Mouse (Mus musculus): ENCODE measurements around the gene Sdccag8. TPM values are rescaled to one million over a fixed set of nuclear protein-coding genes. Genes with fewer than 3 reads are reported as not detected.
"Not testable (repeated sequence)": the region's sequence is repeated elsewhere in the genome, so short reads cannot be mapped to it uniquely, and the experiment has no call there.

Sdccag8 gene
- polyA plus RNA-seq, 1 experiment from 2014 or later = 8.6 TPM

GRCm38 (mm10) chr1:176828666-176829065 is 14.2 kb downstream of the Sdccag8 start:
- 67% methylated on average over 12 of the region's 12 CpGs for WGBS
- Histone ChIP-seq H3K4me3 (no peak overlapping the region), H3K4me1 (replicated peaks) (peaks cover 15% of the 10 kb centered on the region), H3K9ac (no peak overlapping the region), H3K27ac (no peak overlapping the region), H3K4me2 (no peak overlapping the region), H3K27me3 (no peaks in the 10 kb centered on the region), H3K9me3 (replicated peaks) (no peaks in the 10 kb centered on the region), H3K36me3 (no peaks in the 10 kb centered on the region)
- ATAC-seq (replicated peaks; ENCODE audit: insufficient number of reproducible peaks, insufficient read depth, low FRiP score, low read depth) = no peak

DNA sequence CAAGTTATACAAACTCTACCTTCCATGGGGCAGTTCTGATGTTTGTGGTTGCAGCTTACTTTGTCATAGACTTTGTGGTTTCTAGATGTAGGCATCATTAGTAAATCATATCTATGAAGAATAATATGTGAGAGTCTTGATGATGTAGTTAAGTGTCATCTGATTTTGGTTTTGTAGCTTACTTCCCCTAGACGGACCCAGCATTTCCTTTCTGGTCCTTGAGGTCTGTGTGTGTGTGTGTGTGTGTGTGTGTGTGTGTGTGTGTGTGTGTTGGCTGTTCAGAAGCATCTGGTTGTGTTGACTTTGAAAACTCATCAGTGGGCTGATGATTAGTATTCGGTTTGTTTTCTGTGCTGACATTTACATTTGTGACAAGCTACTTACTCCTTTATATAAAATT is 17.6 kb downstream of the Sdccag8 start:
- H3K9me3 ChIP-seq (replicated peaks) = no peaks in the 10 kb centered on the region
- no peak overlapping the region for H3K4me2 ChIP-seq
- H3K36me3 ChIP-seq = no peaks in the 10 kb centered on the region
- ATAC-seq (replicated peaks; ENCODE audit: insufficient number of reproducible peaks, insufficient read depth, low FRiP score, low read depth) = no peak
- H3K27ac ChIP-seq = no peak overlapping the region
- no peak overlapping the region for H3K9ac ChIP-seq
- H3K4me1 ChIP-seq (replicated peaks) = peaks cover 19% of the 10 kb centered on the region
- 73% methylated on average over 2 of the region's 2 CpGs for WGBS
- no peaks in the 10 kb centered on the region for H3K27me3 ChIP-seq
- no peak overlapping the region for H3K4me3 ChIP-seq

DNA sequence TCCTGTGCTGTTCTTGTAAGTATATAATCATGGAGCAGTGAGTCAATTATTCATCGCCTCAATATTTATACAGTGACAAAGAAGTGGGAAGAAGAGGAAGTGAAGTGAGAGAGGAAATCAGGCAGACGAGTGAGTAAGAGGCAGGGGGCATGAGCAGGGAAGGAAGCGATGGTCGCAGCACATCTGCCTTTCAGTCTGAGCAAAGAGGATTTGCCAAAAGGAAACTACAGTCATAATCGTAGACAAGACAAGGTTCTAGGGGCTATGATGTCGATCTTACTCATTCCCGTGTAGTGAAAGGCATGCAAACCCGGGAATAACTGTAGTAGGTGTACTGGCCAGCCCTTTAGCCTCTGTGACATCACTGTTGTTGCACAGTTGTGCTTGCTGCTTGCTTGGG is 18.1 kb downstream of the Sdccag8 start:
- Histone ChIP-seq H3K27ac (no peak overlapping the region), H3K27me3 (no peaks in the 10 kb centered on the region), H3K4me3 (no peak overlapping the region), H3K4me2 (no peak overlapping the region), H3K36me3 (no peaks in the 10 kb centered on the region), H3K9me3 (replicated peaks) (no peaks in the 10 kb centered on the region), H3K9ac (no peak overlapping the region), H3K4me1 (replicated peaks) (peaks cover 19% of the 10 kb centered on the region)
- no peak for ATAC-seq (replicated peaks; ENCODE audit: insufficient number of reproducible peaks, insufficient read depth, low FRiP score, low read depth)
- WGBS = 61% methylated on average over 8 of the region's 8 CpGs

DNA sequence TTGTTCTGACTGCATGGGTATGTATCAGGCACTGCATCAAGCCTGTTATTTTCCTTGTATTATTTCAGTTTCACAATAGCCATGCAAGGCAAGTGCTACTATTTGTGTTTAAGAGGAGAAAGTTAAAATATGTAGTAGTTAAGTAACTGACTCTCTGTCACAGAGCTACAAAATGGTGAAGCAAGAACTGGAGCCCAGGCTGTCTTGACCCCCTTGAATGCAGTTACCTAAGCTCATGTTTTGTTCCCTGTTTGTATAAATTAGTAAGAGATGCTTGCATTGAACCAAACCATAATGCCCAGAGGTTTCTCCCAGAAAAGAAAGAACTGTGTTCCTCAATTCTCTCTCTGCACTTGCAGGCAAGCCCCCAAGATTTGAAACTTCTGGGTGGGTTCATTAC is 18.8 kb downstream of the Sdccag8 start:
- H3K27ac ChIP-seq = no peak overlapping the region
- H3K4me1 ChIP-seq (replicated peaks) = peaks cover 17% of the 10 kb centered on the region
- no peak for ATAC-seq (replicated peaks; ENCODE audit: insufficient number of reproducible peaks, insufficient read depth, low FRiP score, low read depth)

GRCm38 (mm10) chr1:176833948-176834347 is 19.5 kb downstream of the Sdccag8 start:
- Histone ChIP-seq H3K9ac (no peak overlapping the region), H3K4me3 (no peak overlapping the region), H3K9me3 (replicated peaks) (no peaks in the 10 kb centered on the region), H3K36me3 (no peaks in the 10 kb centered on the region), H3K27me3 (no peaks in the 10 kb centered on the region), H3K4me1 (replicated peaks) (peaks cover 15% of the 10 kb centered on the region), H3K27ac (no peak overlapping the region), H3K4me2 (no peak overlapping the region)
- no peak for ATAC-seq (replicated peaks; ENCODE audit: insufficient number of reproducible peaks, insufficient read depth, low FRiP score, low read depth)
- WGBS = 49% methylated on average over 3 of the region's 3 CpGs

More for the DNA sequence above, 18.8 kb downstream of the Sdccag8 start:
- Histone ChIP-seq H3K4me2 (no peak overlapping the region), H3K27me3 (no peaks in the 10 kb centered on the region), H3K4me3 (no peak overlapping the region), H3K9me3 (replicated peaks) (no peaks in the 10 kb centered on the region), H3K36me3 (no peaks in the 10 kb centered on the region), H3K9ac (no peak overlapping the region)

DNA sequence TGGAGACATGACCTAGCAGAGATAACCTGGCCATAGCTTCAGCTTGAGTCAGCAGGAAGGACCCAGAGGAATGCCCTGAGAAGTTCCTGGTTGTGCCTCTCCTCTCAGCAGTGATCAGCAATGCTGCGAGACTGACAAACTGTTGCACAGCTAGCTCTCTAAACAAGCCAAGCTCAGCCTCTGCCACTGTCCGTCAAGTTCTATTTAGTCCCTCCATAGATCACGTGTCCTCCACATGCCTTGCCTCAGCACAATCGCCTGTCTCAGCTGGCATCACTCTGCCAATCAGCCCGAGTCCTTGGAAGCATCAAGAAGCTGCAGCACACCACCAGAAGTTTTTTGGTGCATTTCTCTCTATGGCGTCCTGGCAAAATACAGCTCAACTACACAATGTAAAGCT is 20.4 kb downstream of the Sdccag8 start:
- ATAC-seq (replicated peaks; ENCODE audit: insufficient number of reproducible peaks, insufficient read depth, low FRiP score, low read depth) = no peak
- Histone ChIP-seq H3K4me2 (peak overlapping the region; percentile 93), H3K9me3 (replicated peaks) (no peaks in the 10 kb centered on the region), H3K27me3 (no peaks in the 10 kb centered on the region), H3K36me3 (no peaks in the 10 kb centered on the region), H3K27ac (no peak overlapping the region), H3K4me3 (peak overlapping the region; percentile 60), H3K4me1 (replicated peaks) (peaks cover 15% of the 10 kb centered on the region), H3K9ac (no peak overlapping the region)
- WGBS = 38% methylated on average over 6 of the region's 6 CpGs

DNA sequence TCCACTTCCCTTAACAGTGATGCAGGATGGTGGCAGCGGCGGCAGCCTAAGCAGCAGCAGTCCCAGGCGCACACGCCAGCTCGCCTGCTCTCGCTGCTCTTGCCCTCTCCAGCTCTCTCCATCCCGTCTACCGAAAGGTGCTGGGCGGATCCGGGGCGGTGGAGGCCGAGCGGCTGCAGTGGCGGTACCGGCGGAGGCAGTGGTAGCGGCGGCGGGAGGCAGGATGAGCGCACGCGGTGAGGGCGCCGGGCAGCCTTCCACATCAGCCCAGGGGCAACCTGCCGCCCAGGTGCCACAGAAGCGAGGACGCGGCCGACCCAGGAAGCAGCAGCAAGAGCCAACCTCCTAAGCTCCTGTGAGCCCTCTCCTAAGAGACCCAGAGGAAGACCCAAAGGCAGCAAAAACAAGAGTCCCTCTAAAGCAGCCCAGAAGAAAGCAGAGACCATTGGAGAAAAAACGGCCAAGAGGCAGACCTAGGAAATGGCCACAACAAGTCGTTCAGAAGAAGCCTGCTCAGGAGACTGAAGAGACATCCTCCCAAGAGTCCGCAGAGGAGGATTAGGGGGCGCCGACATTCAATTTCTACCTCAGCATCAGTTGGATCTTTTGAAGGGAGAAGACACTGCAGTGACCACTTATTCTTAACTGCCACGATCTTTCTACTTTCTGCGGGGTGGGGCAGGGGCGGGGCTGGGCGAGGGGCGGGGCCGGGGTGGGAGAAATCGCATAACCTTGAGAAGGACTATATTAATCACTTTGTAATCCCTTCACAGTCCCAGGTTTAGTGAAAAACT is 21.2 kb downstream of the Sdccag8 start:
- Histone ChIP-seq H3K27me3 (no peaks in the 10 kb centered on the region), H3K4me1 (replicated peaks) (peaks cover 15% of the 10 kb centered on the region), H3K36me3 (no peaks in the 10 kb centered on the region), H3K27ac (peak overlapping the region; percentile 24; the same call in 1 of the 2 replicates), H3K4me3 (peak overlapping the region; percentile 60), H3K9me3 (replicated peaks) (no peaks in the 10 kb centered on the region), H3K9ac (peak overlapping the region; percentile 45), H3K4me2 (peak overlapping the region; percentile 93)
- ATAC-seq (replicated peaks; ENCODE audit: insufficient number of reproducible peaks, insufficient read depth, low FRiP score, low read depth) = peak; percentile 66
- WGBS = 3% methylated on average over 41 of the region's 41 CpGs

DNA sequence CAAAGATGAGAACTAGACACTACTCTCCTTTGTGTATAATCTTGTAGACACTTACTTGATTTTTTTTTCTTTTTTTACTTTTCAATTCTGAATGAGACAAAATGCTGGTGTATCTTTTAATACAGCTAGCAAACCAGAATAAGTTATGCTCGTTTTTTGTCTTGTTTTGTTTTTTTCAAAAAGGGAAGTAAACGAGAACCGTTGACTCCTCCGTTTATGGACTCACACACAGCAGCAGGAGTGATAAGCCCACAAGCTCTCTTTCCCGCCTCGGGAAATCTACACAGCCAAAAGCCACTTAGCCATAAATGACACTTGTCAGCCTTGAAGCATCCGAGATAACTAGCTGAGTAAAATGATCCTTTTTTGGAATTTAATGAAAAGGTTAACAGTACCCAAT is 22.1 kb downstream of the Sdccag8 start:
- peak overlapping the region; percentile 60 for H3K4me3 ChIP-seq
- peak overlapping the region; percentile 93 for H3K4me2 ChIP-seq

DNA sequence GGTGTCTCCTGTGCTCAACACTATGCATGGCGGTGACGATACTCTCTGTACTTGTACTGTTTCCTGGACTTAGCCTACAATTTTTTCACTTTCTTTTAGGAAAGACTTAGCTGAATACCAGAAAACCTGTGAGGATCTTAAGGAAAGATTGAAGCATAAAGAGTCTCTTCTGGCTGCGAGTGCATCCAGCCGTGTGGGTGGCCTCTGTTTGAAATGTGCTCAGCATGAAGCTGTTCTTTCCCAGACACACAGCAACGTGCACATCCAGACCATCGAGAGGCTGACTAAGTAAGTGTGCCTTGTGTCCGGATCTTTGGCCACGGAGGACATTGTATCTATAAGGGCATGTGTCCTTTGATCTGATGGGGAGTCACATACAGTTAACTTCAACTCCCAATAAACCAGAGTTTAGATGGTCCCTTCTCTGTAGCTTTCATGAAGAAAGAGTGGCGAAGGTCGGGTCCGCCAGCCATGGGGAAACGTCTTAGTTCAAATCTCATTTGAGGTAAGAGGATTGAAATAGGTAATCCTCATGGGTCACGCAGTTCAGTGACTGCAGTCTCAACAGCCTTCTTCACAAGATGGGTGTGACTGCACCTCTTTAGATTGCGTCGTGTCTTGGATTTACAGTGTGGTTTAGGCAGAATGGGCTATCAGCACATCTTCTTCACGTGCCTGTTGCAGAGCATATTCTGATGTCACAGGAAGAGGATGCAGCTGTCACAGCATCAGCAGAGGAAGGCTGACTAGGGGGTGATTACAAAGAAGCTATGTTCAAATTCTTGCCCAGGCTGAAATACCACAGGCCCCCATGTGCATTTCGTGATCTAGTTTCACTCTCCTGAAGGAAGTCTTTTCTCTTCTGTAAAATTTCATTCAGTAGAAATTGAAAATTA is 30.9 kb downstream of the Sdccag8 start:
- Histone ChIP-seq H3K4me1 (replicated peaks) (no peaks in the 10 kb centered on the region), H3K9ac (no peak overlapping the region), H3K36me3 (0 out of 2 replicates have a peak, but pooled peaks cover 3% of the 10 kb centered on the region), H3K9me3 (replicated peaks) (no peaks in the 10 kb centered on the region), H3K4me3 (no peak overlapping the region), H3K27me3 (no peaks in the 10 kb centered on the region), H3K27ac (no peak overlapping the region), H3K4me2 (no peak overlapping the region)
- 78% methylated on average over 17 of the region's 17 CpGs for WGBS
- no peak for ATAC-seq (replicated peaks; ENCODE audit: insufficient number of reproducible peaks, insufficient read depth, low FRiP score, low read depth)

More for the DNA sequence above, 22.1 kb downstream of the Sdccag8 start:
- WGBS = 26% methylated on average over 7 of the region's 7 CpGs
- H3K27ac ChIP-seq; H3K9me3 ChIP-seq (replicated peaks); H3K9ac ChIP-seq; H3K36me3 ChIP-seq; H3K27me3 ChIP-seq; ATAC-seq (replicated peaks; ENCODE audit: insufficient number of reproducible peaks, insufficient read depth, low FRiP score, low read depth): not testable (repeated sequence)
- H3K4me1 ChIP-seq (replicated peaks) = peaks cover 15% of the 10 kb centered on the region

DNA sequence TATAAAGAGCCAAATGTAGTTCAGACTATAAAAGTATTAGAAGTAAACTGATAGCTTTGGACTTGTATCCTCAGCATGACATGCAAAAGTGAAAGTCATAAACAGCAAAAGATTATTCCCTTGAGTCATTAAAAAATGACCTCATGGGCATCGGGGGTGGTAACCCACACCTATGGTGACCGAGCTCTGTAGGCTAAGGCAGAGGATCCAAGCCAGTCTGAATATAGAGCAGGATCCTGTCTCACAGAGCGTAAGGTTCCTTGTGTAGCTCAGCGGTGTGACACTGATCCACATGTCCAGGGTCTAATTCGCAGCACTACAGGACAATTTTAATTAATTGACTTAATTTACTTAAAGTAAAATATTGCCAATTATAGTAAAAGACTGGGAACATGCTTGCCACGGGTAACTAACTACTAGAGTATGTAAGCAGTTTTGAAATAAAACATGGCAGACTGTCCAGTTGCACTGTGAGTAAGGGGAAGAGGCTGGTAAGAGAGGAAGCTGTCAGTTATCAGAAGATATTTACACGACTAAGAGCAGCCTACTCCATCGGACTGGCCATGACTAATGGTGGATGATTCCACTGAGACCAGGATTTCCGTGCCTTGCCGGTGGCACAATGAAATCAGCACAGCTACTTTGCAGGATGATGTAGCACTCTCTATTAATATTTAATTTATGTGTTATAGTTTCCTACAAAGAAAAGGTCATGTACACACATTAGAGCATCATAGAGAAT is 32.8 kb downstream of the Sdccag8 start:
- WGBS = 78% methylated on average over 10 of the region's 10 CpGs
- Histone ChIP-seq H3K4me3 (no peak overlapping the region), H3K9ac (no peak overlapping the region), H3K4me1 (replicated peaks) (no peaks in the 10 kb centered on the region), H3K36me3 (0 out of 2 replicates have a peak, but pooled peaks cover 3% of the 10 kb centered on the region), H3K9me3 (replicated peaks) (no peaks in the 10 kb centered on the region), H3K27ac (no peak overlapping the region), H3K27me3 (no peaks in the 10 kb centered on the region), H3K4me2 (no peak overlapping the region)
- ATAC-seq (replicated peaks; ENCODE audit: insufficient number of reproducible peaks, insufficient read depth, low FRiP score, low read depth) = no peak

All from heart, embryonic 15.5 days (tissue).